Mouse (Mus musculus) stomach, embryonic 14.5 days (tissue): ENCODE results near the gene Cmah. TPM values are rescaled to one million over a fixed set of nuclear protein-coding genes. Genes with fewer than 3 reads are reported as not detected.

Experiments used
- ATAC-seq: fragments of 200-750 bp; cut with Nextera tagmentation; 2 replicates; pipeline ENCODE4 v1.8.0; 2017; ENCODE audit warnings: low read depth, moderate TSS enrichment; ENCODE audit not compliant: insufficient number of reproducible peaks, insufficient read depth, low FRiP score
- H3K27ac ChIP-seq: fragments of 300-500 bp; sonication (generic); 2 replicates; pipeline ENCODE4 v1.5.1; 2014; ENCODE audit warnings: mild to moderate bottlenecking, low read length, moderate library complexity, mixed read lengths
- H3K27me3 ChIP-seq: fragments of 300-500 bp; sonication (generic); 2 replicates; pipeline ENCODE4 v1.6.1; 2014; ENCODE audit warnings: low read length, control low read depth, mixed read lengths; ENCODE audit not compliant: control insufficient read depth, insufficient read depth
- H3K36me3 ChIP-seq: fragments of 300-500 bp; sonication (generic); 2 replicates; pipeline ENCODE4 v1.6.1; 2014; ENCODE audit warnings: mild to moderate bottlenecking, control low read depth, low read length, moderate library complexity, mixed read lengths; ENCODE audit not compliant: control insufficient read depth, insufficient read depth
- H3K4me1 ChIP-seq: fragments of 300-500 bp; sonication (generic); 2 replicates; pipeline ENCODE4 v1.6.1; 2014; ENCODE audit warnings: low read length, control low read depth, mixed read lengths; ENCODE audit not compliant: control insufficient read depth, insufficient read depth
- H3K4me2 ChIP-seq: fragments of 300-500 bp; sonication (generic); replicated peaks from 2 replicates; pipeline ENCODE4 v1.6.1; 2014; ENCODE audit warnings: low read depth, low read length, control low read depth
- H3K4me3 ChIP-seq: fragments of 300-500 bp; sonication (generic); 2 replicates; pipeline ENCODE4 v1.5.1; 2014; ENCODE audit warnings: low read depth, low read length, control low read depth
- H3K9ac ChIP-seq: fragments of 300-500 bp; sonication (generic); replicated peaks from 2 replicates; pipeline ENCODE4 v1.6.1; 2014; ENCODE audit warnings: low read depth, mild to moderate bottlenecking, control low read depth, low read length, moderate library complexity, mixed read lengths
- H3K9me3 ChIP-seq: fragments of 300-500 bp; sonication (generic); 2 replicates; pipeline ENCODE4 v1.6.1; 2016; ENCODE audit warnings: low read depth, low read length, control low read depth; ENCODE audit not compliant: control insufficient read depth
- WGBS: fragments of 180-500 bp; shearing (Covaris S2); extraction: QIAGEN DNeasy Blood & Tissue Kit; methylation state at CpG from one replicate; pipeline ENCODE4 v1.1.7; 2014; 5-methylcytosine and 5-hydroxymethylcytosine counted together
- polyA plus RNA-seq: library from polyadenylated mRNA; unstranded; fragments of >200 nt; fragmentation: Nextera tagmentation; extraction: Ambion mirVana; gene quantifications from 2 replicates; pipeline ENCODE4 v1.2.1, GENCODE M21; 2014

Cmah gene
- polyA plus RNA-seq, 1 experiment from 2014 or later = 0.65 TPM

DNA sequence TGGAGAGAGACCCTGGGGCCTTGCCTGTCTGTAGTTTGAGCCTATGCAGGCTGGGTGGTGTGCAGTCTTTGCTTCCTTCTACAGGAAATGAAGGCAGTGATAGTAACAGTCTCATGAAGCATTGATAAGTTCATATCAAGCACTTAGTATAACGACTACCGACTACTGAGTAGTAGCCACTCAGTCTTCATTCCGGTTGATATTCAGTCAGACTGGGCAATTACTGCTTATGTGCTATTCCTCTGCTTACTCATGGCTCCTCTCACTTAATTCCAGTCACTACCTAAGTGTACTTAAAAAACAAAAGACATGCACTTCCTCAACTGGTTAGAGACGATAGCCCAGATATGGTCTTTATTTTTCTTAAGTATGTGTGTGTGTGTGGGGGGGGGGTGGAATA, 129.2 kb downstream of the Cmah start:
- Histone ChIP-seq H3K9ac (no peak overlapping the region), H3K27ac (no peak overlapping the region), H3K27me3 (no peaks in the 10 kb centered on the region), H3K4me3 (no peak overlapping the region), H3K4me1 (no peaks in the 10 kb centered on the region), H3K4me2 (no peak overlapping the region), H3K36me3 (no peaks in the 10 kb centered on the region), H3K9me3 (no peaks in the 10 kb centered on the region)
- 82% methylated on average over 4 of the region's 4 CpGs for WGBS
- no peak for ATAC-seq

DNA sequence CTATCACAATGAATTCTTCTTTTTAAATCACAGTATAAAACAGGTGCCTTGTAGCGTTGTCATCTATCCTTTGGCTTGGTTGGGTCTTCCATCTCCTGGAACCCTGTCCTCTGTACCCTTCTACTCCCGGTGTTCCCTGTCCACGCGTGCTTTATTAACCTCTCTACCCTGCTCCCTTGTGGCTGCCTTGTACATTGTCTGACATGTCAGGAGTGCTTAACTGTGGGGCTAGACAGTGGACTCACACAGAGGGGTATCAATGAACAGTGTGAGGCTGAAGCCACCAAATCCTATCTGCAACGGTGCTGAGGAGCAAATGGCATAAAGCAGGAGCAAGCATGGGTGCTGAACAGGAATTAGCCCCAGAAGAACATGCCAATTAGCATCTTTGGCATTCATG, 133.3 kb downstream of the Cmah start:
- Histone ChIP-seq H3K9me3 (no peaks in the 10 kb centered on the region), H3K36me3 (no peaks in the 10 kb centered on the region), H3K27me3 (no peaks in the 10 kb centered on the region), H3K9ac (no peak overlapping the region), H3K4me3 (no peak overlapping the region), H3K4me2 (no peak overlapping the region), H3K4me1 (no peaks in the 10 kb centered on the region), H3K27ac (no peak overlapping the region)
- 84% methylated on average over 5 of the region's 5 CpGs for WGBS
- ATAC-seq = no peak

DNA sequence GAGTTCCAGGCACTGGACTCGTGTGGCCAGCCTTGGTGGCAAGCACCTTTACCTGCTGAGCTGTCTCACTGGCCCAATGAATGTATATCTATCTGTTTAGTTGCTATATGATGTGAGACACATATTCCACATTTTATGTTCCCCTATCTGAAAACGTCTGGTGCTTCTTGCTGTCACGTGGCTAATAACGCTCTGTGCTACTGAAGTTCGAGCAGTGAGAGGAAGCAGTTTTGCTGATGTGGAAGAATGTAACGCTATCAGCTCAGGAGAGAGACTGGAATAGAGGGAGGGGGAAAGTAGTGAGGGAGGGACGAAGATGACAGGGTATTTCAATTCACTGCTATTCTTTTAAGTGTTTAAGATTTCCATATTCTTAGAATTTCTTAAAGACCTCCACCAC, 136.6 kb downstream of the Cmah start:
- H3K27me3 ChIP-seq = no peaks in the 10 kb centered on the region
- no peak overlapping the region for H3K9ac ChIP-seq
- H3K4me2 ChIP-seq = no peak overlapping the region
- no peaks in the 10 kb centered on the region for H3K36me3 ChIP-seq
- 73% methylated on average over 7 of the region's 7 CpGs for WGBS
- H3K4me1 ChIP-seq = no peaks in the 10 kb centered on the region
- H3K9me3 ChIP-seq = no peaks in the 10 kb centered on the region
- no peak overlapping the region for H3K4me3 ChIP-seq
- no peak for ATAC-seq
- no peak overlapping the region for H3K27ac ChIP-seq

DNA sequence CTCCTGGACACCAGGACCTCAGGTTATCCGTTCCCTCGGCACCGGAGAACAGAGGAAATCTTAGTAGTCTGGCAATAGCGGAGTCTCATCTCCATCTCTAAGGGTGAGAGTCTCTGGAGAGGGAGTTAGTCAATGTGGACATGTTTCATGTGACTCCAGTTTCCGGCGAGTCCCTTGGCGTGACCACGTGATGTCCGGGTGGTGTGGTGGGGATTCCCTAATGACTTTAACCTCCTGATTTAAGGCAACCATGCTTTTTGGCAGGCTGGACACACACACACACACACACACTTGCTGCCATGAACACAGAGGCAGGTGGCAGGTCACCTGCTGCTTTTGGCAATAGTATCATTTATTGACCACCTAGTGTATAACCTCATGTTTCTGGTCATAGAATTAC, 138.8 kb downstream of the Cmah start:
- Histone ChIP-seq H3K9me3 (no peaks in the 10 kb centered on the region), H3K36me3 (no peaks in the 10 kb centered on the region), H3K27ac (no peak overlapping the region), H3K4me2 (no peak overlapping the region), H3K27me3 (no peaks in the 10 kb centered on the region), H3K9ac (no peak overlapping the region), H3K4me3 (no peak overlapping the region), H3K4me1 (no peaks in the 10 kb centered on the region)
- 93% methylated on average over 9 of the region's 9 CpGs for WGBS
- ATAC-seq = no peak

DNA sequence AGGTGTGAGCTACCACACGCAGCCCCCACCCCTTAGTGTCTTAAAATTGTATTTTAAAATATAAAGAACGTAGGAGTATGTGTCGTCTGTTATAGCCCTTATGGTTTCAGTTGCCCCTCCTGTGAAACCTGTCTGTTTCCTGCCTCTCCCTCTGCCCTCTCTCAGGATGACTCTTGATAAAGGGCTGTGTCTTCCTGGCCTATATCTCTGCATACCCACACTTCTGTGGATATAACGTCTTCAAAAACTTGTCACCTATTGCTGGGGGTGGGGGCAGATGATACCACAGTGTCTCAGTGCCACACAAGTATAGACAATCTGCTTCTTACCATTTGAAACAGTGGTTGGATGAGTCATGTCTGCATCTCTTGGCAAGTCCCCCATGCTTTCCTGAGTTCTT, 140.6 kb downstream of the Cmah start:
- Histone ChIP-seq H3K4me3 (no peak overlapping the region), H3K36me3 (no peaks in the 10 kb centered on the region), H3K4me1 (no peaks in the 10 kb centered on the region), H3K27ac (no peak overlapping the region), H3K27me3 (no peaks in the 10 kb centered on the region), H3K9me3 (no peaks in the 10 kb centered on the region), H3K4me2 (no peak overlapping the region), H3K9ac (no peak overlapping the region)
- ATAC-seq = no peak
- WGBS = 85% methylated on average over 4 of the region's 4 CpGs

DNA sequence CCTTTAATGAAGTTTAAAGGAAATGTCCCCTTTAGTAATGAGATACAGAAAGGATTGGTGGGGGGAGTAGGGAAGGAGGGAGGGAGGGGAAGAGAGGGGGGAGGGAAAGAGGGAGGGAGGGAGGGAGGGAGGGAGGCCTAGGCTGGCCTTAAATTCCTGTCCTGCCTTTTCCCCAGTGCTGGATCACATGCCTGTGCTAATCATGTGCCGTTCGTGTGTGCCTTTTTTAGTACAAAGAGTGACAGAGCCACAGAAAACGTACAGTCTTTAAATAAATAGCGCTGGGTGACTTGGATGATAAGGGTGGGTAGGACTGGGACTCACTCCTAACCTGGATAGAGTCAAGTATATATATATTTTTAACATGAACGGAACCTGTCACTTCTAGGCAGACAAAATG, 150.4 kb downstream of the Cmah start:
- H3K27me3 ChIP-seq = no peaks in the 10 kb centered on the region
- H3K4me2 ChIP-seq = no peak overlapping the region
- H3K4me3 ChIP-seq = no peak overlapping the region
- no peaks in the 10 kb centered on the region for H3K4me1 ChIP-seq
- 57% methylated on average over 5 of the region's 5 CpGs for WGBS
- ATAC-seq = no peak
- no peaks in the 10 kb centered on the region for H3K36me3 ChIP-seq
- H3K9me3 ChIP-seq = no peaks in the 10 kb centered on the region
- H3K27ac ChIP-seq = no peak overlapping the region
- no peak overlapping the region for H3K9ac ChIP-seq

DNA sequence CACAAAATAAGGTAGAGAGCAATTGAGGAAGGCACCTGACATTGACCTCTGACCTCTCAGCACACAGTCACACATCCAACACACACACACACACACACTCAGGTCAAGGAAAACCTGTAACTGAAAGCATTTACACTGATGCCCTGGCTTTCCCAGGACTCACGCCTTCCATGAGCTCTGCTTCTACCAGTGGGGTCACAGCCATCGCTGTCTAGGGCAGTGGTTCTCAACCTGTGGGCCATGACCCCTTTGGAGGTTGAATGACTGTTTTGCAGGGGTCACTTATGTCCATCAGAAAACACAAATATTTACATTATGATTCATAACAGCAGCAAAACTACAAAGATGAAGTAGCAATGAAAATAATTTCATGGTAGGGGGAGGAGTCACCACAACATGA, 152.3 kb downstream of the Cmah start:
- ATAC-seq = no peak
- Histone ChIP-seq H3K36me3 (no peaks in the 10 kb centered on the region), H3K9ac (no peak overlapping the region), H3K4me2 (no peak overlapping the region), H3K27me3 (no peaks in the 10 kb centered on the region), H3K27ac (no peak overlapping the region), H3K9me3 (no peaks in the 10 kb centered on the region), H3K4me3 (no peak overlapping the region), H3K4me1 (no peaks in the 10 kb centered on the region)
- 79% methylated on average over 2 of the region's 2 CpGs for WGBS

DNA sequence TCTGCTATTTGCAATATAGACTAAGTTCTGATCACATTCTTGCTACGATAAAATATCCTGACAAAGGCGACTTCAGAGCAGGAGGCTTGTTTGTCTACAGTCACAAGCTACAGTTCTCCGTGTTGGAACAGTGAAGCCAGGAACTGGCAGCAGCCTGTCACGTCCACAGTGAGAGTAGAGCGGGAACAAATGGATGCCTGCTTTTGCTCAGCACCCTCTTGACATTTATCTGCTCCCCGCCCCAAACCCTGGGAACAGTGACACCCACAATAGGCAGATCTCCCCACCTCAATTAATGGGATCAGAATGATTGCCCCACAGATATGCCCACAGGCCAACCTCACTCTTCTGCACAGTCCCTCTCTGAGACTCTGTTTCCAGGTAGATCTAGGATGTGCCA, 153.6 kb downstream of the Cmah start:
- no peak overlapping the region for H3K4me3 ChIP-seq
- no peaks in the 10 kb centered on the region for H3K36me3 ChIP-seq
- H3K9ac ChIP-seq = no peak overlapping the region
- no peaks in the 10 kb centered on the region for H3K4me1 ChIP-seq
- no peak overlapping the region for H3K27ac ChIP-seq
- H3K27me3 ChIP-seq = no peaks in the 10 kb centered on the region
- no peak overlapping the region for H3K4me2 ChIP-seq
- ATAC-seq = no peak
- H3K9me3 ChIP-seq = no peaks in the 10 kb centered on the region
- 64% methylated on average over 6 of the region's 6 CpGs for WGBS

DNA sequence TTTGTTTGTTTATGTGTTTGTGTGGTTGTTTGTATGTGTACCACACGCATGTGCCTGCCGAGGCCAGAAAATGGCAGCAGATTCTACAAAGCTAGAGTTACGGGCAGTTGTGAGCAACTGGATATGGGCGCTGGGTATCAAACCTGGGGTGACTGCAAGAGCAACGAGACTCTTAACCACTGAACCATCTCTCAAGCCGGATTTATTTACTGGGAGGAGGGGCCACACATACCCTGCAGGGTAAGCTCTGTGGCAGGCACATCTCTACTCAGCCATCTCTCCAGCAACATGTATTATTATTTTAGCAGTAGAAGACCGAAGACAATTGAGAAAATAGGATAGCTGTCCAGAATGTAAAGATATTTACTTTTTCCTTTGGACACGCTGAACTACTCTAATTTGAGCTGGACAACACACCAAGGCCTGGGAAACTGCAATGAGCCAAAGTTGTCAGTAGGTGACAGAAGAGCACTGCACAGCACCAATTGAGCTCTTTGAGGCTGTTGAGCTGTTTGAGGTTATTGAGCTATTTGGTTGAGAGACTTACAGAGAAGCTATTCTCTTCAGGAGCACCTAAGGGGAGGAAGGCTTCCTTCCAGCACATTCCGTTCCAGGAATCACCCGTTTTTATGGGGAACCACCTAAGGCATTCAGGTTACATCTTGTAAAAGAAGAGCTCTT, 154.6 kb downstream of the Cmah start:
- 60% methylated on average over 10 of the region's 10 CpGs for WGBS
- 0 out of 2 replicates have a peak, but pooled peaks have one; percentile 58 for ATAC-seq
- no peak overlapping the region for H3K4me3 ChIP-seq
- H3K36me3 ChIP-seq = no peaks in the 10 kb centered on the region
- H3K4me2 ChIP-seq = no peak overlapping the region
- no peaks in the 10 kb centered on the region for H3K27me3 ChIP-seq
- H3K9me3 ChIP-seq = no peaks in the 10 kb centered on the region
- no peaks in the 10 kb centered on the region for H3K4me1 ChIP-seq
- H3K9ac ChIP-seq = no peak overlapping the region
- H3K27ac ChIP-seq = no peak overlapping the region
